Mouse (Mus musculus) cerebellum, adult 11 months (tissue): ENCODE measurements around the gene Gm47995.
"Not testable (repeated sequence)": the region's sequence is repeated elsewhere in the genome, so short reads cannot be mapped to it uniquely, and the experiment has no call there.

Experiments used
- DNase-seq: peaks from one replicate; pipeline ENCODE4 v3.0.0; 2022

Gm47995 gene

DNA sequence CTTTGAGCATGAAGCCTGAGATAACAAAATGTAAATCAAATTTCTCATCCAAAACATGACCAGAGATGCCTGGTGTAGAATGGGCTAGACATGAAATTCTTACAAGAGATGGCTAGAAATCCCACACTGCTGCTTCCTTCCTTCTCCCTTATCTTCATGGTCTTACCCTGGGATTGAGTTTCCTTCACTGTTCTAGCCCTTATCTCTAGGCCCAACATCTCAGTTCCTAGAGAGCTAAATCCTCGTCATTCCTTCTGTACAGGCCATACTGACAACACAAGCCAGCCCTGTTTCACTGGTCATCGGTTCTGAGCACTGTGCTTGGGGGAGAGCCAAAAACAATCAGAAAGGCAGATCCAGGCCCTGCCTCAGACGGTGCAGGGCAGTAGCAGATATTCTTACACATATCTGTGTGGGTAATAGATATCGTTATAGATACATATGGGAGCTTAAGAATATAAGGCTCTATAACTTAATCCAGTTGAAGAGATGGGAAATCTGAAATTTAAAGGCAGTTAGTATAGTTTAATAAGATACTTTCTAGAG lies 11.3 kb upstream of the Gm47995 start:
- not testable (repeated sequence) for DNase-seq

DNA sequence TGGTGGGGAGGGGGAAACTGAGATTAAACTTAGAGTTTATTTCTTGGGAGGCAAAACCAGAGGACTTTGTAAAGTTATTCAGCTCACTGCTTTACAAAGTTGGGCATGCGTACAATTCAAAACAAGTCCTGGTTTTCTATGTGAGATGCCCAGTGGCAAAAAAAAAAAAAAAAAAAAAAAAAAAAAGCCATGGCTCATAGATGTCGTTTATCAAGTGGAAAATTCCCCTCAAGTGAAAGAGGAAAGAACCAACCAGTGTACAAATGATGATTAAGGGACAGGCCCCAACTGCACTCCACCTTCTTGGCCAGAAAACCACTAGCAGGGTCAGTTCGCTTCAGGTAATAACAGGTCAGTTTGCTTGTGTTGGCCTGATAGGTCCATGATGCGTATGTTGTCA lies 9.8 kb upstream of the Gm47995 start:
- DNase-seq: no peak

DNA sequence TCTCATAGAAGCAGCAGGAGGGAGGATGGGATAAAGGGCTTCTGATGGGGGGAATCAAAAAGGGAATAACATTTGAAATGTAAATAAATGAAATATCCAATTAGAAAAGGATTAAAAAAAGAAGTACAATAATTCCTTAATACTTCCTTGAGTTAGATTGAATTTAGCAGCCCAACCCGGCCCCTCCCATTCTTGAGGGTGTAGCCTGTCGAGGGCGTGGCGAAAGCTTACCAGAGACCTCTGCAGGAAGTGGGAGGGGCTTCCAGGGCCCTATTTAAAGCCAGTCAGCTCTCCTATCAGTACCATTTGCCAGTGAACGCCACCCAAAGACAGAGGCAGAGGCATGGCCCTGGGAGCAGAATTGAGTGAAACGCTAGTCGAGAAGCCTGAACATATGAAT lies 6.2 kb upstream of the Gm47995 start, which contains the start of gene Gm8947:
Gene Gm8947, plus strand, starts transcription at position 302 of the 400 bp plus-strand sequence.
- not testable (repeated sequence) for DNase-seq

DNA sequence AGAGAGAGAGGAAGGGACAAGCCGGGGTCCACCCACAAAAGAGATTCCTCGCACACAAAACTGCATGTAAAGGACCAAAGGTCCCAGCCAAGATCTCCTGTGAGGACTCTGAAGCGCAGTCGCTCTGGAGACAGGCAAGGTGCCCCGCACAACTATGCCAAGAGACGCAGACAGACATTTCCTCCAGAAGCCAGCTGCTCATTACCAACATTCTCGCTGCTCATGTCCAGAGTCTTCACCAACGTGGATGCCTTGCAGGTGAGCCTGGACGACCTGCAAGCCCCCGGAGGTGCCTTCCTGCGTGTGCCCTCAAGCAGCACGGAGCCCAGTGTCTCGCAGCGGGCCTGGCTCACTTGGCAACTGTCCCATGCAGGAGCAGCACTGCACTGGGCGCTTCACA lies 5.5 kb upstream of the Gm47995 start:
- DNase-seq: not testable (repeated sequence)

DNA sequence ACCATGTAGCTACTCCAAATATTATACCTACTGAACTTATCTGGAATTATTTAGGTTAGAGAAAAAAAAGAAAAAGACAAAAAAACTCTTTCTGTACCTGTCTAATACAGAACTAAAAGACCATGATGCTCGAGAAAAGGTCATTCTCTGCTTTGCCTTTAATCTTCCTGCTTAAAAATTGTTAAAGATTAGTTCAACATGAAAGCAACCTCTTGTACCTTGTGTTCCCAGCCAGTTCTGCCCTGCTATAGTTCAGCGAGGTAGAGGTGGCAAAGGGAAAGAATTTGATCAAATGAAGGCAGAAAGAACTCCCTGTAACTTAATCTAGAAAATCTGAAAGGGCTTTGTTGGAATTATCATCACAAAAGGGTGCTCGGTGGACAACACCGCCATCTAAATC lies 2.3 kb upstream of the Gm47995 start:
- not testable (repeated sequence) for DNase-seq

DNA sequence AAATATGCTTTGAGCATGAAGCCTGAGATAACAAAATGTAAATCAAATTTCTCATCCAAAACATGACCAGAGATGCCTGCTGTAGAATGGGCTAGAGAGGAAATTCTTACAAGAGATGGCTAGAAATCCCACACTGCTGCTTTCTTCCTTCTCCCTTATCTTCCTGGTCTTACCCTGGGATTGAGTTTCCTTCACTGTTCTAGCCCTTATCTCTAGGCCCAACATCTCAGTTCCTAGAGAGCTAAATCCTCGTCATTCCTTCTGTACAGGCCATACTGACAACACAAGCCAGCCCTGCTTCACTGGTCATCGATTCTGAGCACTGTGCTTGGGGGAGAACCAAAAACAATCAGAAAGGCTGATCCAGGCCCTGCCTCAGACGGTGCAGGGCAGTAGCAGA lies 1.6 kb upstream of the Gm47995 start:
- DNase-seq: not testable (repeated sequence)

DNA sequence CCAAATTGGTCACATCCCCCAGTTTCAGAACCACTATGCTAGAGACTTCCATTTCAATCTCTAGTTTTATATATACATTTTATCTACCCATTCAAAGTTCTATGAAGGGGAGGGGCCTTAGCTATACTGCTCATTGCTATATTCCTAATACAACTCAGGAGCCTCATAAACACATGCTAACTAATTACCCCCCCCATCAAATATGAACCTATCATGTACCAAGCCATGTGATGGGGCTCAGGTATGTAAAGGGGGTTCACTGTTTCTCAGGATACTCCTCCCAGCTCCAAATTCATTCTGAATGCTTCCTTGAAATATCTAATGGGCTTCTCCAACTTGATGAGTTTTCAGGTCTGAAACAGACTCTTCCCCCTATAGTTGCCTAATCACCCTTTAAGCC lies 2.4 kb downstream of the Gm47995 start:
- DNase-seq: not testable (repeated sequence)

DNA sequence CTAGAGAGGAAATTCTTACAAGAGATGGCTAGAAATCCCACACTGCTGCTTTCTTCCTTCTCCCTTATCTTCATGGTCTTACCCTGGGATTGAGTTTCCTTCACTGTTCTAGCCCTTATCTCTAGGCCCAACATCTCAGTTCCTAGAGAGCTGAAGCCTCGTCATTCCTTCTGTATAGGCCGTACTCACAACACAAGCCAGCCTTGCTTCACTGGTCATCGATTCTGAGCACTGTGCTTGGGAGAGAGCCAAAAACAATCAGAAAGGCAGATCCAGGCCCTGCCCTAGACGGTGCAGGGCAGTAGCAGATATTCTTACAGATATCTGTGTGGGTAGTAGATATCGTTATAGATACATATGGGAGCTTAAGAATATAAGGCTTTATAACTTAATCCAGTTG lies 4.5 kb downstream of the Gm47995 start:
- not testable (repeated sequence) for DNase-seq

DNA sequence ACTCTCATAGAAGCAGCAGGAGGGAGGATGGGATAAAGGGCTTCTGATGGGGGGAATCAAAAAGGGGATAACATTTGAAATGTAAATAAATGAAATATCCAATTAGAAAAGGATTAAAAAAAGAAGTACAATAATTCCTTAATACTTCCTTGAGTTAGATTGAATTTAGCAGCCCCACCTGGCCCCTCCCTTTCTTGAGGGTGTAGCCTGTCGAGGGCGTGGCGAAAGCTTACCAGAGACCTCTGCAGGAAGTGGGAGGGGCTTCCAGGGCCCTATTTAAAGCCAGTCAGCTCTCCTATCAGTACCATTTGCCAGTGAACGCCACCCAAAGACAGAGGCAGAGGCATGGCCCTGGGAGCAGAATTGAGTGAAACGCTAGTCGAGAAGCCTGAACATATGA lies 5.6 kb downstream of the Gm47995 start, which contains the start of gene 3110040M04Rik:
Gene 3110040M04Rik, plus strand, starts transcription at position 304 of the 400 bp plus-strand sequence.
- not testable (repeated sequence) for DNase-seq

DNA sequence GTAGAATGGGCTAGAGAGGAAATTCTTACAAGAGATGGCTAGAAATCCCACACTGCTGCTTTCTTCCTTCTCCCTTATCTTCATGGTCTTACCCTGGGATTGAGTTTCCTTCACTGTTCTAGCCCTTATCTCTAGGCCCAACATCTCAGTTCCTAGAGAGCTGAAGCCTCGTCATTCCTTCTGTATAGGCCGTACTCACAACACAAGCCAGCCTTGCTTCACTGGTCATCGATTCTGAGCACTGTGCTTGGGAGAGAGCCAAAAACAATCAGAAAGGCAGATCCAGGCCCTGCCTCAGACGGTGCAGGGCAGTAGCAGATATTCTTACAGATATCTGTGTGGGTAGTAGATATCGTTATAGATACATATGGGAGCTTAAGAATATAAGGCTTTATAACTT lies 10.2 kb downstream of the Gm47995 start:
- not testable (repeated sequence) for DNase-seq

DNA sequence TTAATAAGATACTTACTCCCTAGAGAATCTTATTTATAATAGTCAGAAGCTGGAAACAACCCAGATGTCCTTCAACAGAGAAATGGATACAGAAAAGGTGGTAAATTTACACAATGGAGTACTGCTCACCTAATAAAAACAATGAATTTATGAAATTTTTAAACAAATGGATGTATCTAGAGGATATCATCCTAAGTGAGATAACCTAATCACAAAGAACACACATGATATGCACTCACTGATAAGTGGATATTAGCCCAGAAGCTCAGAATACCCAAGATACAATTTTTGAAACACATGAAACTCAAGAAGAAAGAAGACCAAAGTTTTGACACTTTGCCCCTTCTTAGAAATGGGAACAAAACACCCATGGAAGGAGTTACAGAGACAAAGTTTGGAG lies 10.7 kb downstream of the Gm47995 start:
- DNase-seq: not testable (repeated sequence)

DNA sequence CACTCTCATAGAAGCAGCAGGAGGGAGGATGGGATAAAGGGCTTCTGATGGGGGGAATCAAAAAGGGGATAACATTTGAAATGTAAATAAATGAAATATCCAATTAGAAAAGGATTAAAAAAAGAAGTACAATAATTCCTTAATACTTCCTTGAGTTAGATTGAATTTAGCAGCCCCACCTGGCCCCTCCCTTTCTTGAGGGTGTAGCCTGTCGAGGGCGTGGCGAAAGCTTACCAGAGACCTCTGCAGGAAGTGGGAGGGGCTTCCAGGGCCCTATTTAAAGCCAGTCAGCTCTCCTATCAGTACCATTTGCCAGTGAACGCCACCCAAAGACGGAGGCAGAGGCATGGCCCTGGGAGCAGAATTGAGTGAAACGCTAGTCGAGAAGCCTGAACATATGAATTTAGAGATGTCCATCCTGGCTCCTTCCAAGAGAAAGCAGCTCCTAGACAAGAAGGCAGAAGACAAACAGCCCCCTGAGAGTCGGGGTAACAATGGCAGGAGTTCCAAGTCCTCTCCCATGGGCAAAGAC lies 11.6 kb downstream of the Gm47995 start, which contains the start of gene Gm47996:
Gene Gm47996, plus strand, starts transcription at position 308 of the 532 bp plus-strand sequence.
- DNase-seq: peak; percentile 2

DNA sequence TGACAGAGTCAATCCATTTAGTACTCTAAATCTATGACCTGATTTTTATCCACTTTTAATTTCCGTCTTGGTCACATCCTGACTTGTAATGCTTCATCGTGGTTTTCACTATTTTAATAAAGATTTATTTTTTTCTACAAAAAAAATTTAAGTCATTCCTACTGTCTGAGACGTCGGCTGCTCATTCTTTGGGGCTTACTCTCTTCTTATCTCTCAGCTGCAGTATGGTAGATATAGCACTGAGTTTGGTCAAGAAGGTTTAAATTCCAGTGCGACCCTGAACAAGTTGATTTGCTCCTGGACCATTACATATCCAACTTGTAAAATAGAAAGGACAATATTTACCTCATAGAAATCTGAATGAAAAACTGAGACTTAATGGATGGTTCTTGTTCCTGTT lies 13.4 kb downstream of the Gm47995 start:
- DNase-seq: not testable (repeated sequence)

DNA sequence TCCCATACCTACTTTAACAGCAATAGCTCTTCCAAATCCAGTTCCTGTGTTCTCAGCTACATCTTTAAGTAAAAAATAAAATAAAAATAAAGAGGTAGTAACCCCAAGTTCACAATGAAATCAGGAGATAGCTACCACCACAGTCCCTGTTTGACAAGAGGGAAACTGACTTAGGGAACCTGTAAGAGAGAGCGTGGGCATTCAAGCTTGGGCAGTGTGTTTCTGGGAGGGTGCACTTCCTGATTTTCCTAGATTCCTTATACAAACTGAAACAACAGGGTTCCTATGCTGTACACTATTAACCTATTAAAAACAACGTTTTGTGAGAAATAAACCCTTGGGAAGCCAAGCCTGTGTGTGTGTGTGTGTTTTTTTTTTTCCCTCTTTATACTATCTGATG lies 16.6 kb downstream of the Gm47995 start:
- DNase-seq: no peak

DNA sequence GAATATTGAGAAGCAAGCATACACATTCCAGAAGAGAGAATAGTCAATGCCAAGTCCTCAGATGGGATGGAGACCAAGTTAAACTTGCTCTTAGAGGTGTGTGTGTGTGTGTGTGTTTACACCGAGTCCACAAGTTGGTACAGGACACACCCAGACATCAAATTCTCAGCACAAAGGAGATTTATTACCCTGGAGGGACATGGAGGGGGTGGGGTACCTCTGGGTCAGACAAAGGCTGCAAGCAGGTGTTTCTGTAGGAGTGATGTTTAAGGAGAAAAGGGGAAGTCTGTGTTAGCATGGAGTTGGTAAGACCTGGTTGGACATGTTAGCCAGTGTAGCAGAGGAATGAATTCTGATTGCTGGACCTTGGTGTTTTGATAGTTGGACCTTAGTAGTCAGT lies 17.7 kb downstream of the Gm47995 start:
- DNase-seq: no peak

DNA sequence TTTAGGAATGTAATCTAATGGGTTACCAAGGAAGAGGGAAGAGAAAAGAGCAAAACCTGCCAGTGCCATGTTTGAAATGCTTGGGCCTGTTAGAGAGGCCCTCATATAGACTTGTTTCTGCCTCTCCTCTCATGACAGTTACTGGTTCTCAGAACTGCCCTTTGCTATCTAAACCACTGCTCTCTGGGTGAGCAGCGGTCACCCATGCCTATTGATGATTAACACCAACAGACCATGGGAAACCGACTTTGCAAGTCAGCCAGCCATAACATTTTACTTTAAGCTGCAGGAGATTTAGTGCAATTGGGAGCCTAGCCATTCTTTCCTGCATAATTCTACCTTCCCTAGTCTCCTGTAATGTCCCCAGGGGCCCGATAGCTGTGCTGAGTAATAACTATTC lies 18.2 kb downstream of the Gm47995 start:
- no peak for DNase-seq

DNA sequence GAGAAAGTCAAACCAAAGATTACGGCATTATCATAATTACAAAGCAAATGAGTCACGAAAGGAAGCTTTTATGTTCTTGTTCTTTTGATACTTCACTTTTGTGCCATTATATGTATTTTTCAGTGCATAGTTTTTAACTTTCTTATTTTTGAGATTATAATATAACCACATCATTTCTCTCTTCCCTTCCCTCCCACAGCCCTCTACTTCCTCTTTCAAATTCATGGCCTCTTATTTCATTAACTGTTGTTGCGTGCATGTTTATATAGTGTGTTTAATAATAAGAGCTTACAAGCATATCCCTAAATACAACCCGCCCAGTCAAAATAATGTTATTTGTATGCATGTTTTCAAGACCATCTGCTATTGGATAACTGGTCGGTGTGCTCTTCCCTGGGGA lies 20.8 kb downstream of the Gm47995 start:
- DNase-seq: no peak

DNA sequence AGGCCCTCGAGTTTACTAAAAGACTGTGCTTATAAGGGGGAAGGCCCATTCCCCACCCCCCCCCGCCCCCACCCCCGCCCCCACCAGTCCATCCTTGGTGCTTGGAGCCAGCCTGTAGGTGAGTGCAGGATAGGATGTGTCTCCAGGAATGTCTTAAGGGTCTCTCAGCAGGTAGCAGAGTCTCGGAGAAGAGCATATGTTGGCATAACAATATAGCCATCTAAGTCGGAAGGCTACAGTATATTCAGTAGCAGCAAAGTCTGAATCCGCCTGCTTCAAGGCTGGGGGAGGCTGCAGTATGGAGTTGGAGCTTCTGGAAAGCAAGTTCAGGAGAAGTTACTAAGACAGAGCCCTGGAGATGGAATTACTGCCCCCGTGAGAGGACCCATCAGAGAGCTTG lies 21.9 kb downstream of the Gm47995 start:
- DNase-seq: no peak

DNA sequence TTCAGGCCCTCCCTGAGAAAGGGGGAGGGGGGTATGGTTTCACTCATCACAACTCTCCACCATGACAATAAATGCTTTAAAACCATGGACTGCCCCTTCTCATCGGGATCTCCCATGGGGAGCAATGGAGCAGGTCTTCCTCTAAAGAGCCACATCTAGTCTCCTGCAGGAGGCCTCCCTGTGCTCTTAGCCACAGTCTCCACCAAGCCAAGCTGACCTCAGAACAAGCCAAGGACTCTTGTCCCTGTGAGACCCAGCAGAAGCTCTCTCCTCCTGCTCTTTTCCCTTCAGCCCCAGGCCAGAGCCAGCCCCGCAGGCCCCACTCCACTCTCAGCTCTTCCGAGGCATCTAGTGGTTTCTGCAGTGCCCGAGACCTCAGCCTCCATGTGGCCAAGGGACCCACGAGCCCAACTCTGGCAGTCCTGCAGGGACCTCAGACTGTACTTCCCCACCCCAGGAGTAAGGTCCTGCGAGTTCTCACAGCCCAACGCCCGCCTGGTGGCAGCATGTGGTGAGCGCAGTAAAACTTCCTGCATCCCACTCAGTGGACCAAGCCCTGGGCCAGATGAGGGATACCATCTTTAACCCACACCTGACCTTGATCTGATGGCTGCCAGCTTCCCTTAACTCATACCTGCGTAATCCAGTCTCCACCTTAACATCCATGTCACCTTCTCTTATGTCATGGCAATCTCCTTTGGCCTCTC lies 24.5 kb downstream of the Gm47995 start:
- no peak for DNase-seq

DNA sequence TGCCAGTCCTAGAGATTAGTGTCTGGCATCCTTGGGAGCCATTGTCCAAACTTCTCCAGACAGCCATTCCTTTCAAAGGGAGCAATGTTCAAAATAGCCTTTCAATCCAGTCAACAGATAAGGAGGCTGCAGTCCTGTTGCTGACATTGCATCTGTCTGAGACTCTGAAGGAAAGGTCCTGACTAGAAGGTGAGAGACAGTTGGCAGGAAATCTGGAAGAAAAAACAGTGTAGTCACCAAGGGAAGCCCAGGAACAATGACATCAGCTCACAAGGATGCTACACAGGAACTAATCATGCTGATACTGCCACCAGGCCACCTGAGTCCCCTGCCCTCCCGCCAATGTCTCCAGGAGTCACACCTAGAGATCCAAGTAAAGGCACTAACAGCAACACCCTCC lies 25.1 kb downstream of the Gm47995 start:
- no peak for DNase-seq

DNA sequence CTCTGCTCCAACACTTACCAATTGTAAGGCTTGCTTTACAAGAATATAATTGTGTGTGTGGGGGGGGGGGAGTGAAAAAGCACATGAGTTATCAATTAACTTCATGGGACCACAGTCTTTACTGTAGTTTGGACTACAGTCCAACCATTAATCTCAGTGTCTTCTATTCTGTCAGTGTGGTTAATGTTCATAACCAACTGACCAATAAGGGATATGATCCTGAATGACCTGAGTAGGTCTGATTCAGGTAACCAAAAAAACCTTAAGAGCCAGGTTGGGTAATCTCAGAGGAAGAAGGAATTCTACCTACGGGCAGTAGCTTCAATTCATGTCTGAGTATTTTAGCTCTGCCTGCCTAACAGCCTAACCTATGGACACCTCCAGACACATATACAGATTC lies 26.3 kb downstream of the Gm47995 start:
- DNase-seq: no peak

DNA sequence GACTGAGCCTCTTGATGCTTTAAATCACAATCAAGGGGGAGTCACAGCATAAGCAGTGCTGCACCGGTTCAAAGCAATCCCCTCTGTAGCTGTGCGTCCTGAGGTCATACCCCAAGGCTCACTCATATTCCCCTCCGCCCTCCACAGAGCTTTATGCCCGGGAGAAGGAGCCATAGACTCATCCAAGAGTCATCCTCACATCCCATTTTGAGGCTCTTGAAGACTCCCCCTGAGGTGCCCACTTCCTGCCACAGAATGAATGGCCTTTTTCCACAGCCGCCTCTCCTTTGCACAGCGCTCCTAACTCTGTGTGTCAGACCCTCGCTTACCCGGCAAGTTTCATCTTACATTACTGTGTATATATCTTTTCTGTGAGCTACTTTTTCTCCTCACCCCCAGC lies 29.3 kb downstream of the Gm47995 start:
- DNase-seq: no peak

DNA sequence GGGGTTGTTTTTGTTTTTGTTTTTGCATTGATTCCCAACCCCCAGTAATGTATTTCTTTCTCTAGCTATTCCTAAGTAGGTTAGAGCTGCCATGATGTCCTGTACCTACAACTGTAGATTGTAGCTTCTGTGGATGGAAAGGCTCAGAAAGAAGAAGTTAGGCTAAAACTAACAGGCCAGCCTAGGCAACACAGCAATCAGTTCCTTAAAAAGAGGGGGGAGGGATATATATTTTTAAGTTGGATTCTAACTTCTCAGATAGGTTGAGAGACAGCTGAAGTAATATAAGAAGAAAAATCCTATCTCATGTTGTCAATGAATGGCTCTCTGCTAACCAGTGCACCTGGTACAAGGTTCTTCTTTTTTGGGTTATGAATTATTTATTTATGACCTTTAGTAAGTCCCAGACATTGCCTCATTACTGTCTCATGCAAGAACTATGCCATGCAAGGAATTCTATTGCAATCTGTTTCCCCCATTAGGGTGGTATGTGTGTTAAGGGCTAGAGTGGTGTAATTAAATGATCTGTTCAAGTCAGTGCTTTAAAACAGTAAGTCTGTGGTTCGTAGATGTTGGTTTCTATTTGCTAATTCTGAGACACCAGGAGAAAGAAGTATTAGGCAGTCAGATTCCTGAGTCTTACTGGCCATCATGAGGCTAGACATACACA lies 30.2 kb downstream of the Gm47995 start:
- DNase-seq: no peak

DNA sequence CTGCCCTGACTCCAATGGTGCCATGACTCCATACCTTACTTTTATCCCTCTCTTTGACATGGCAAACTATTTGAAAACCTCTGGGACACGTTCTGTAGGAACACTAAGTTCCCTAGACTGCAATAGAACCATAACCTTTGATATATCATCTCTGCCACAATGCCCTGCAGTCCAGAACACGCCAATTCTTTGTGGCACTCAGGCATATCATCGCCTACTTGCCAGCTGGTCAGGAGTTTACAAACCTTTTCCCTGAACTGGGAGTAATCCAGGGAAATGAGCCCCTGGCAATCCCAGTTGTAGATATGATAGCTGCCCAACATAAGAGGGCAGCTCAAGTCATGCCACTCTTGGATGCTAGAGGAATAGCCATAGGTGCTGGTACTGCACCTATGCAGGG lies 34.1 kb downstream of the Gm47995 start:
- DNase-seq: no peak
